Mouse (Mus musculus) hindbrain, embryonic 11.5 days (tissue): ENCODE results near the gene Nts. TPM values are rescaled to one million over a fixed set of nuclear protein-coding genes. Genes with fewer than 3 reads are reported as not detected.
A peak's percentile ranks its signal among the peaks of the same experiment; 100 is the strongest.
"Not testable (repeated sequence)": the region's sequence is repeated elsewhere in the genome, so short reads cannot be mapped to it uniquely, and the experiment has no call there.

Source experiments
- ATAC-seq: fragments of 200-750 bp; cut with Nextera tagmentation; 2 replicates; pipeline ENCODE4 v1.8.0; 2017; ENCODE audit warnings: mild to moderate bottlenecking, moderate TSS enrichment, moderate library complexity; ENCODE audit not compliant: low FRiP score
- DNase-seq: peaks from one replicate; pipeline ENCODE4 v3.0.0-alpha.2; 2015; ENCODE audit warnings: low spot score
- H3K27ac ChIP-seq: fragments of 300-500 bp; sonication (generic); 2 replicates; pipeline ENCODE4 v1.5.1; 2014; ENCODE audit warnings: mild to moderate bottlenecking, low read depth, low read length
- H3K27me3 ChIP-seq: fragments of 300-500 bp; sonication (generic); 2 replicates; pipeline ENCODE4 v1.6.1; 2014; ENCODE audit warnings: mild to moderate bottlenecking, low read length, moderate library complexity, mixed read lengths; ENCODE audit not compliant: control insufficient read depth, insufficient read depth
- H3K36me3 ChIP-seq: fragments of 300-500 bp; sonication (generic); 2 replicates; pipeline ENCODE4 v1.6.1; 2014; ENCODE audit warnings: mild to moderate bottlenecking, low read length, moderate library complexity, mixed read lengths; ENCODE audit not compliant: control insufficient read depth, insufficient read depth
- H3K4me1 ChIP-seq: fragments of 300-500 bp; sonication (generic); replicated peaks from 2 replicates; pipeline ENCODE4 v1.6.1; 2014; ENCODE audit warnings: low read length, mixed read lengths; ENCODE audit not compliant: control insufficient read depth, insufficient read depth
- H3K4me2 ChIP-seq: fragments of 300-500 bp; sonication (generic); replicated peaks from 2 replicates; pipeline ENCODE4 v1.6.1; 2014; ENCODE audit warnings: mild to moderate bottlenecking, low read depth, low read length
- H3K4me3 ChIP-seq: fragments of 300-500 bp; sonication (generic); 2 replicates; pipeline ENCODE4 v1.5.1; 2014; ENCODE audit warnings: low read depth, low read length
- H3K9ac ChIP-seq: fragments of 300-500 bp; sonication (generic); 2 replicates; pipeline ENCODE4 v1.6.1; 2014; ENCODE audit warnings: low read depth, low read length
- H3K9me3 ChIP-seq: fragments of 300-500 bp; sonication (generic); 2 replicates; pipeline ENCODE4 v1.6.1; 2016; ENCODE audit warnings: low read length; ENCODE audit not compliant: control insufficient read depth
- WGBS: fragments of 180-500 bp; shearing (Covaris S2); extraction: QIAGEN DNeasy Blood & Tissue Kit; methylation state at CpG from one replicate; pipeline ENCODE4 v1.1.7; 2014; 5-methylcytosine and 5-hydroxymethylcytosine counted together
- polyA plus RNA-seq: library from polyadenylated mRNA; unstranded; fragments of >200 nt; fragmentation: Nextera tagmentation; extraction: Ambion mirVana; gene quantifications from 2 replicates; pipeline ENCODE4 v1.2.1, GENCODE M21; 2014

The Nts gene
- polyA plus RNA-seq, 1 experiment from 2014 or later: 0.99 TPM

GRCm38 (mm10) chr10:102451756-102452155 lies 38.5 kb downstream of the Nts start:
- Histone ChIP-seq H3K9ac (no peak overlapping the region), H3K27me3 (no peaks in the 10 kb centered on the region), H3K27ac (no peak overlapping the region), H3K4me2 (no peak overlapping the region), H3K36me3 (no peaks in the 10 kb centered on the region), H3K9me3 (no peaks in the 10 kb centered on the region), H3K4me1 (no peaks in the 10 kb centered on the region), H3K4me3 (no peak overlapping the region)
- peak; percentile 61; the same call in 1 of the 2 replicates for ATAC-seq
- WGBS: 12% methylated on average over 7 of the region's 7 CpGs
- peak; percentile 78 for DNase-seq

DNA sequence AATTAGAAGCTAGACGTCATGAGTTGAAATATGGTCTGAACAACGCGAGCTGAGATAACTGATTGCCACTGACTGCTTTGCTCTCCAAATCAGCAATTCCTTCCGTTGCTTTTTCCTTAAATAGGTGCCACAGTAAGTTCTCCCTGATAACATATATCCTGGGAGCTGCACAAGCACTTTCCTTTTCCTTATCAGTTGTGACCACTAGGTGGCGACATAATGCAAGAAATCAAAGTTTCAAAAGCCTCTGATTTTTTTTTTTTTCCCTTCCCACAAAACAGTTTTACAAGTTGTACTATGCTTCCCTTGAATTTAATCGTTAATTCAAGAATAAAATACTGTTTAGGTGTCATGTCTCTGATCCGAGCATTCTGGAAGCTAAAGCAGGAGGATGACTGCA lies 40.8 kb downstream of the Nts start:
- no peaks in the 10 kb centered on the region for H3K27me3 ChIP-seq
- H3K36me3 ChIP-seq: no peaks in the 10 kb centered on the region
- DNase-seq (peak; percentile 83), ATAC-seq (no peak; the same call in 1 of the 2 replicates)
- no peaks in the 10 kb centered on the region for H3K9me3 ChIP-seq
- H3K4me3 ChIP-seq: no peak overlapping the region
- no peak overlapping the region for H3K9ac ChIP-seq
- 6% methylated on average over 7 of the region's 7 CpGs for WGBS
- no peak overlapping the region for H3K27ac ChIP-seq
- H3K4me2 ChIP-seq: no peak overlapping the region
- no peaks in the 10 kb centered on the region for H3K4me1 ChIP-seq

DNA sequence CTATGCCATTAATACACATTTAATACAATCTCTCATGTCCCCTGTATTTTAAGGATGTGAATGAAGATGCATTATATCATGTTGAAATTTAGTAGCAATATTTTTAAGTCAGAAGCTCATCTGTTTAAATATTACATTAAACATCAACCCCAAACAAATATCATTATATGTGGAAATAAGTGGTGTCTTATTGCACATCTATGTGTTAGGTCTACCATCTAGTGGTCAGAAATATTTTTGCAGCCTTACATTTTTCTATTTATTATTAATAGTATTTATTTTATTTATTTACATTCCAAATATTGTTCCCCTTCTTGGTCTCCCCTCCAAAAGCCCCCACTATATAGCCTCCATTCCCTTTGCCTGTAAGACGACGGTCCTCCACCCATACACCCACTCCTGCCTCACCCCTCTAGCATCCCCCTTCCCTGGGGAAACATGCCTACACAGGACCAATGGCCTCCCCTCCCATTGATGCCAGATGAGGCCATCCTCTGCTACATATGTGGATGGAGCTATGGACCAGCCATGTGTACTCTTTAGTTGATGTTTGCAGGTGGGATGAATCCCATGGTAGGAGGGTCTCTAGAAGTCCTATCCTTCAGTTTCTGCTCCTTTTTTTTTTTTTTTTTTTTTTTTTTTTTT lies 45.3 kb downstream of the Nts start:
- Histone ChIP-seq H3K9ac (no peak overlapping the region), H3K9me3 (no peaks in the 10 kb centered on the region), H3K27ac (no peak overlapping the region), H3K27me3 (no peaks in the 10 kb centered on the region), H3K4me1 (no peaks in the 10 kb centered on the region), H3K36me3 (no peaks in the 10 kb centered on the region), H3K4me2 (no peak overlapping the region), H3K4me3 (no peak overlapping the region)
- WGBS: 19% methylated on average over 2 of the region's 2 CpGs
- peak; percentile 70 for ATAC-seq
- peak; percentile 33 for DNase-seq

DNA sequence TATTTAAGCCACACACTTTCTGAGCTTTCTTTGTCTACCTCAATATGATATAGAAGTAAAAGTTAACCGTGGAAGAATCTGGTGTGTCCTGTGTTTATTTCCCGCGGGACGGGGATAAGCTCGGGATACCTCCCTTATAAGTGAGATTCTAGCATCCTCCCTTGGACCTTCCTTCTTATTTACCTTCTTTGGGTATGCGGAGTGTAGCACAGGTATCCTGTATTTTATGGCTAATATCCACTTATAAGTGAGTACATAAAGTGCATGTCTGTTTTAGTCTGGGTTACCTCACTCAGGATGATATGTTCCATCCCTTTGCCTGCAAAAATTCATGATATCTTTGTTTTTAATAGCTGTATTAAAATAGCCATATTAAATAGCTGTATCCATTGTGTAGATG lies 54.8 kb downstream of the Nts start:
- ATAC-seq: peak; percentile 51
- not testable (repeated sequence) for H3K36me3 ChIP-seq, H3K27me3 ChIP-seq, H3K27ac ChIP-seq, DNase-seq, H3K4me3 ChIP-seq, H3K9me3 ChIP-seq, H3K9ac ChIP-seq, H3K4me1 ChIP-seq
- 57% methylated on average over 6 of the region's 6 CpGs for WGBS
- 0 out of 2 replicates have a peak overlapping the region, but pooled peaks have one; percentile 14 for H3K4me2 ChIP-seq

DNA sequence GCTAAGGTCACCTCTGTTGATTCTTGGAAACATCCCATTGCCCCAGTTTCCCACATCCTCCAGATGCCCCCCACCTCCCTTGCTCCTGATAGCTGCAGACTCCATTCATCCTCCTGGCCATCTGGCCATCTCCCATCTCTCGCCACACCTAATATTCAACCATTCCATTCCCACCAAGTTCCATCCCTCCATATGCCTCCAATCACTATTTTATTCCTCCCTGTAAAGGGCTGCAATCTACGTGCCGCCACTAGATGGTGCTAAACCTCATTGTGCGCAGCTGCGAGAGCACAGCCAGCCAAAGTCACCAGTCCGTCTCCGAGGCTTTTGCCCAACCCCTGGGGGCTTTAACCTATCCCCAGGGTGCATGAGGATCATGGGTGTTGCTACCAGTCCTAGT lies 55.2 kb downstream of the Nts start:
- not testable (repeated sequence) for H3K9ac ChIP-seq, H3K9me3 ChIP-seq, H3K27me3 ChIP-seq, DNase-seq, H3K4me3 ChIP-seq, H3K36me3 ChIP-seq, H3K4me2 ChIP-seq, H3K4me1 ChIP-seq, H3K27ac ChIP-seq
- 12% methylated on average over 5 of the region's 7 CpGs for WGBS
- ATAC-seq: peak; percentile 83

Other genes with a start within 250 kb of the Nts start
- 1.9 and 2.0 TPM in 2 replicates for gene Rassf9, start 21.7 kb upstream of the Nts start, polyA plus RNA-seq